Mouse (Mus musculus): ENCODE measurements around the gene Lgi4. TPM values are rescaled to one million over a fixed set of nuclear protein-coding genes. Genes with fewer than 3 reads are reported as not detected.
A peak's percentile ranks its signal among the peaks of the same experiment; 100 is the strongest.

The Lgi4 gene
- polyA plus RNA-seq, 1 experiment from 2014 or later = 0.70 TPM

DNA sequence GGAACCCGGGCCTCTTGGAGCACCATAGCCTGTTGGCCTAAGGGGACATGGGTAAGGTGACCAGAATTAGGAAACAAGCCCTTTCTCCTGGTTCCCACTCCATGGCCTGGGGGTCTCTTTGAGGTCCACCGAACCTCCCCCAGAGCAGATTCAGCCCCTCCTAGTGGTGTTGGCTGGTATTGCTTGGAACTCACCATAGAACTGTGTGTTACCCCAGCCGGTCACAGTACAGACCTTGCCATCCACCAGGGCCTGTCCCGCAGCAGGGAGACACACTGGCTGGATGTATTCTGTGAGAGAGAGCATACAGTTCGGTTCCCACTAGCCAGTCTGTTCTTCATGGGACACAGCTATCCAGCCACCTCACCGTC lies 40.5 kb downstream of the Lgi4 start:
- ATAC-seq = no peak
- no peaks in the 10 kb centered on the region for H3K36me3 ChIP-seq (ENCODE audit: control insufficient read depth, insufficient read depth)
- H3K4me3 ChIP-seq (ENCODE audit: low read depth, low read length) = no peak overlapping the region
- H3K9ac ChIP-seq (ENCODE audit: low read depth, low read length) = no peak overlapping the region
- H3K4me2 ChIP-seq (replicated peaks; ENCODE audit: low read depth) = no peak overlapping the region
- TF ChIP-seq CTCF (IDR thresholded peaks at IDR 0.05; ENCODE audit: low read depth) = peak; percentile 27; the same call in 1 of the 2 replicates
- H3K27me3 ChIP-seq (replicated peaks; ENCODE audit: control insufficient read depth, insufficient read depth, low read length) = no peaks in the 10 kb centered on the region
- no peaks in the 10 kb centered on the region for H3K9me3 ChIP-seq (ENCODE audit: control insufficient read depth)
- 84% methylated on average over 6 of the region's 6 CpGs for WGBS
- no peak overlapping the region for H3K27ac ChIP-seq (ENCODE audit: low read depth, low read length)
- H3K4me1 ChIP-seq (replicated peaks; ENCODE audit: control insufficient read depth, insufficient read depth, low read length) = no peaks in the 10 kb centered on the region

DNA sequence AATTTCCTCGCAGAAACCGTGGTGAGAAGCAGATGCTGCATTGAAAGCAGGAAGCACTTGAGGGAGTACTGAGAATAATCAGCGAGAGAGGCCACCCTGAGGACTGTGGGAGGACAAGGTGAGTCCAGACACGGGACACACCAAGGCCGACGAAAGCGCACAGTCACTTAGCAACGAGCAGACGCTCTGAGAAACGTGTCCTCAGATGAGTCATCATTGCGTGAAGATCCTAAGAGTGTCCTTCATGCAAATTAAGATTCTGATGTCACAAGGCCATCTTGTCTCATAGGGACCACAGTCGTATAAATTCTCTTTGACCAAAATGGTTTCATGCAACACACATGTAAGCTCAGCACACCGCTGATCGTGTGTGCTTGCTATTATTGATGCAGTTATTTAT lies 41.6 kb downstream of the Lgi4 start:
- Histone ChIP-seq H3K4me2 (replicated peaks; ENCODE audit: low read depth) (no peak overlapping the region), H3K4me3 (ENCODE audit: low read depth, low read length) (no peak overlapping the region), H3K36me3 (ENCODE audit: control insufficient read depth, insufficient read depth) (no peaks in the 10 kb centered on the region), H3K27me3 (replicated peaks; ENCODE audit: control insufficient read depth, insufficient read depth, low read length) (no peaks in the 10 kb centered on the region), H3K9me3 (ENCODE audit: control insufficient read depth) (no peaks in the 10 kb centered on the region), H3K9ac (ENCODE audit: low read depth, low read length) (no peak overlapping the region), H3K4me1 (replicated peaks; ENCODE audit: control insufficient read depth, insufficient read depth, low read length) (no peaks in the 10 kb centered on the region), H3K27ac (ENCODE audit: low read depth, low read length) (no peak overlapping the region)
- ATAC-seq = no peak
- WGBS = 66% methylated on average over 14 of the region's 14 CpGs
- no peak for TF ChIP-seq CTCF (IDR thresholded peaks at IDR 0.05; ENCODE audit: low read depth)

DNA sequence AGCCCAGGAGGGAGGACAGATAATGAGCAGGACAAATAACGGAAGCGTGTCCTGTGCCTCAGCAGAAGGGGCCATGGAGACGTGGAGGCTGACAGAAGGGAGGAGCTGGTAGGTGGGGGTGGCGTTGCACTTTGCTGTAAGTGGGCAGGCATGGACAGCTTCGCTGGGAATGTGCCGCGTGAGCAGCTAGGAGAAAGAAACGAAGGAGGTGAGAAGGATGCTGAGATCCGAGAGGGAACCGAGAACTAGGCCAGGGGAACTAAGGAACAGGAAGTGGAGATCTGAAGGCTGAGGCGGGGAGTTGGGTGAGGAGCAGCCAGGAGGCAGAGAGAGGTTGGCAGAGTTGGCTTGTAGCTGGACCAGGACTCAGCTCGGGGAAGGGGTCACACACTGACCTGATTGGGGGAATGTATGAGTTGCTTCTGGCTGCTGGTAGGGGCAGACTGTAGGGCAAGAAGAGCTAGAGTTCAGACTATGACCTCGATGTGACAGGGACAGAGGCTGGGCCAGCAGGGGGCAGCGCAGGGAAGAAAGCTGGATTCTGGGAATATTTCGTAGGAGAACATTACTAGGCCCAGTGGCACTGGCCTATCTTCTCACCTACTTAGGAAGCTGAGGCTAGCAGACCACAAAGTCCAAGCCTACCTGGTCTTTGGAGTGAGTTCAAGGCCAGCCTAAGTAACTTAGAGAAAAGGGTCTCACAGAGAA lies 46.1 kb downstream of the Lgi4 start:
- Histone ChIP-seq H3K27me3 (replicated peaks; ENCODE audit: control insufficient read depth, insufficient read depth, low read length) (no peaks in the 10 kb centered on the region), H3K4me1 (replicated peaks; ENCODE audit: control insufficient read depth, insufficient read depth, low read length) (no peaks in the 10 kb centered on the region), H3K27ac (ENCODE audit: low read depth, low read length) (no peak overlapping the region), H3K4me3 (ENCODE audit: low read depth, low read length) (no peak overlapping the region), H3K9ac (ENCODE audit: low read depth, low read length) (no peak overlapping the region), H3K9me3 (ENCODE audit: control insufficient read depth) (no peaks in the 10 kb centered on the region), H3K4me2 (replicated peaks; ENCODE audit: low read depth) (no peak overlapping the region), H3K36me3 (ENCODE audit: control insufficient read depth, insufficient read depth) (no peaks in the 10 kb centered on the region)
- WGBS = 62% methylated on average over 15 of the region's 15 CpGs
- peak; percentile 78 for TF ChIP-seq CTCF (IDR thresholded peaks at IDR 0.05; ENCODE audit: low read depth)
- ATAC-seq = no peak

DNA sequence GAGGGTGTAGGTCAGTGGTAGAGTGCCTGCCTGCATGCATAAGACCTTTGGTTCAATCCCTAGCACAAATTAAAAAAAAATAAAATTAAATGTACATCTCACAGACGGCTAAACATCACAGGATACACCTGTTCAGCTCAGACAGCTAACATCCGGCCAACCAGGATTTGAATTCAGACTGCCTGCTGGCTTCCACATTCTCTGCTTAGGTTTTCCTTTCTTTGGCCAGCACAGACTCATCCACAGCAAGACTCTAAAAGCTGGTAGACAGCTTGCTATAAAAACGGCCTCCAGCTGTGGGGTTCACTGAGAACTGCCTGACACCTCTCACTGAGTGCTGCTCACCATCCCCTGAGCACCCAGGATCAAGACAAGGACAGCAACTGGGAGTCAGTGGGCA lies 47.0 kb downstream of the Lgi4 start:
- ATAC-seq = no peak
- Histone ChIP-seq H3K4me1 (replicated peaks; ENCODE audit: control insufficient read depth, insufficient read depth, low read length) (no peaks in the 10 kb centered on the region), H3K4me3 (ENCODE audit: low read depth, low read length) (no peak overlapping the region), H3K4me2 (replicated peaks; ENCODE audit: low read depth) (no peak overlapping the region), H3K9me3 (ENCODE audit: control insufficient read depth) (no peaks in the 10 kb centered on the region), H3K36me3 (ENCODE audit: control insufficient read depth, insufficient read depth) (no peaks in the 10 kb centered on the region), H3K27ac (ENCODE audit: low read depth, low read length) (no peak overlapping the region), H3K9ac (ENCODE audit: low read depth, low read length) (no peak overlapping the region), H3K27me3 (replicated peaks; ENCODE audit: control insufficient read depth, insufficient read depth, low read length) (no peaks in the 10 kb centered on the region)
- no peak for TF ChIP-seq CTCF (IDR thresholded peaks at IDR 0.05; ENCODE audit: low read depth)
- 67% methylated on average over 3 of the region's 3 CpGs for WGBS

DNA sequence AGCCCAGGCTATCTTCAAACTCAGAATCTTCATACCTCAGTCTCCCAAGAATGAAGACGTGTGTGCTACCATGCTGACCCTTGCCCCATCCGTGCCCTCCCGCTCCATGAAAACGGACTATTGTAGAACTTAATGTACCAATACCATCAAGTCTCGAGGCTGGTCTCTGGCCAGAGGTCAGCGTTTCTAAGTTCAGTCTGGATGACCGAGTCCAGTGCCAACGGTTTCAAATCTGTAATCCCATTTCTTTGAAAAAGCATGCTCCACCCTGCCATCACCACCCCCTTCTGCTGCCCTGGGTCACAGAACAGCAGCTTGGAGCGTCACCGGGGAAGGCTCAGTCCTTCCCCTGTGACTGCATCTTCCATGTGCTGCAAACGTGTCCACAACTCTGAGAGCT lies 48.6 kb downstream of the Lgi4 start:
- Histone ChIP-seq H3K9me3 (ENCODE audit: control insufficient read depth) (no peaks in the 10 kb centered on the region), H3K36me3 (ENCODE audit: control insufficient read depth, insufficient read depth) (no peaks in the 10 kb centered on the region), H3K9ac (ENCODE audit: low read depth, low read length) (no peak overlapping the region), H3K4me3 (ENCODE audit: low read depth, low read length) (no peak overlapping the region), H3K27me3 (replicated peaks; ENCODE audit: control insufficient read depth, insufficient read depth, low read length) (no peaks in the 10 kb centered on the region), H3K27ac (ENCODE audit: low read depth, low read length) (no peak overlapping the region), H3K4me2 (replicated peaks; ENCODE audit: low read depth) (no peak overlapping the region), H3K4me1 (replicated peaks; ENCODE audit: control insufficient read depth, insufficient read depth, low read length) (no peaks in the 10 kb centered on the region)
- no peak for TF ChIP-seq CTCF (IDR thresholded peaks at IDR 0.05; ENCODE audit: low read depth)
- ATAC-seq = no peak
- 86% methylated on average over 11 of the region's 11 CpGs for WGBS

DNA sequence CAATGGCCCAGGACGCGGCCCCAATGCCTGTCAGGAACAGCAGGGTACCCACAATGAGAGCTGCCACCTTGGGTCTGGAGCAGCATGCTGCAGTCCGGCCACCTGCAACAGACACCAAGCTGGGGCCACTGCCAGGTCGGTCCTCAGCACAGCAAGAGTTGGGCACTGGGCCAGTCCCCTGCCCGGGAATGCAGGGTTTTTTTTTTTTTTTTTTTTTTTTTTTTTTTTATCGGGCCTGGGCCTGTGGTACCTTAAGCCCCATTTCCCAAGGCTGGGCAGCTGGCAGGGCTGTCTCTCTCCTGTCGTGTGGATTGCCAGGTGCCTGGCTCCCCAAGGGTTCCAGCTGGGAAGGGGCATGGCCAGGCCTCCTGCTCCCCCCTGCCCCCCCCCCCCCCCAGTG lies 49.9 kb downstream of the Lgi4 start:
- TF ChIP-seq CTCF (IDR thresholded peaks at IDR 0.05; ENCODE audit: low read depth) = no peak
- 46% methylated on average over 7 of the region's 7 CpGs for WGBS

DNA sequence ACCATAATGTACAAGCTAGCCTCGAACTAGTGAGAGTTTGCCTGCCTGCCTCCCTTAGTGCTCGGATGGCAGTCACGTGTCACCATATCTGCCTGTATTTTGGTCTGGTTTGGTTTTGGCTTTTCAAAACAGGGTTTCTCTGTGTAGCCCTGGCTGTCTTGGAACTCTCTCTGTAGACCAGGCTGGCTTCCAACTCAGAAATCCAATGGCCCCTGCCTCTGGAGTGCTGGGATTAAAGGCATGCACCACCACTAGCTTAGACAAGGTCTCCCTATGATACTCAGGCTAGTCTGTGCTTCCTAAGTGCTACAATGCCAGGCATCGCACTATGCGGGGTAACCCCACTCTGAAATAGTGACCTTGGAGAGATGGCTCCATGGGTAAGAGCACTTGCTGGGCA lies 50.7 kb downstream of the Lgi4 start:
- Histone ChIP-seq H3K9me3 (ENCODE audit: control insufficient read depth) (no peaks in the 10 kb centered on the region), H3K4me3 (ENCODE audit: low read depth, low read length) (no peak overlapping the region), H3K9ac (ENCODE audit: low read depth, low read length) (no peak overlapping the region), H3K27ac (ENCODE audit: low read depth, low read length) (no peak overlapping the region), H3K4me1 (replicated peaks; ENCODE audit: control insufficient read depth, insufficient read depth, low read length) (no peaks in the 10 kb centered on the region), H3K27me3 (replicated peaks; ENCODE audit: control insufficient read depth, insufficient read depth, low read length) (no peaks in the 10 kb centered on the region), H3K36me3 (ENCODE audit: control insufficient read depth, insufficient read depth) (no peaks in the 10 kb centered on the region), H3K4me2 (replicated peaks; ENCODE audit: low read depth) (no peak overlapping the region)
- no peak for TF ChIP-seq CTCF (IDR thresholded peaks at IDR 0.05; ENCODE audit: low read depth)
- no peak for ATAC-seq
- 90% methylated on average over 5 of the region's 5 CpGs for WGBS

More for the DNA sequence above, 49.9 kb downstream of the Lgi4 start:
- no peak for ATAC-seq
- Histone ChIP-seq H3K9me3 (ENCODE audit: control insufficient read depth) (no peaks in the 10 kb centered on the region), H3K9ac (ENCODE audit: low read depth, low read length) (no peak overlapping the region), H3K36me3 (ENCODE audit: control insufficient read depth, insufficient read depth) (no peaks in the 10 kb centered on the region), H3K27ac (ENCODE audit: low read depth, low read length) (no peak overlapping the region), H3K4me3 (ENCODE audit: low read depth, low read length) (no peak overlapping the region), H3K4me1 (replicated peaks; ENCODE audit: control insufficient read depth, insufficient read depth, low read length) (no peaks in the 10 kb centered on the region), H3K27me3 (replicated peaks; ENCODE audit: control insufficient read depth, insufficient read depth, low read length) (no peaks in the 10 kb centered on the region), H3K4me2 (replicated peaks; ENCODE audit: low read depth) (no peak overlapping the region)

Measured in intestine, postnatal 0 days (tissue).